Mouse (Mus musculus): ENCODE data around the gene Sorbs1. TPM values are rescaled to one million over a fixed set of nuclear protein-coding genes. Genes with fewer than 3 reads are reported as not detected.

Sorbs1 gene
- polyA plus RNA-seq, 2 experiments = 35.3 to 40.6 TPM

- no peak overlapping the region for H3K4me3 ChIP-seq (replicated peaks; ENCODE audit: low read length)
- no peak for ATAC-seq (ENCODE audit: low FRiP score, low read depth)
- DNase-seq (ENCODE audit: low spot score) = no peak
- H3K27ac ChIP-seq (replicated peaks; ENCODE audit: low read depth, low read length) = no peak overlapping the region
- H3K9me3 ChIP-seq (ENCODE audit: control insufficient read depth, low read length) = no peaks in the 10 kb centered on the region
- no peak for TF ChIP-seq POLR2A (IDR thresholded peaks at IDR 0.05; ENCODE audit: borderline replicate concordance, extremely low read depth, insufficient read depth, insufficient read length)
- no peak overlapping the region for H3K9ac ChIP-seq (ENCODE audit: low read depth, low read length, severe bottlenecking)
- no peak overlapping the region for H3K4me2 ChIP-seq (replicated peaks; ENCODE audit: low read depth, low read length, severe bottlenecking)
- peaks cover 14% of the 10 kb centered on the region; the same call in 1 of the 2 replicates for H3K36me3 ChIP-seq (ENCODE audit: control insufficient read depth, insufficient read depth, low read length)
- H3K4me1 ChIP-seq (ENCODE audit: control insufficient read depth, insufficient read depth, low read length) = peaks cover 8% of the 10 kb centered on the region
- 93% methylated on average over 5 of the region's 5 CpGs for WGBS
- H3K27me3 ChIP-seq (ENCODE audit: control insufficient read depth, insufficient read depth, low read length) = no peaks in the 10 kb centered on the region
Measured at GRCm38 (mm10) chr19:40363447-40363846, 150.1 kb downstream of the Sorbs1 start.

- WGBS = 74% methylated on average over 11 of the region's 12 CpGs
- Histone ChIP-seq H3K27ac (replicated peaks; ENCODE audit: low read depth, low read length) (no peak overlapping the region), H3K4me2 (replicated peaks; ENCODE audit: low read depth, low read length, severe bottlenecking) (no peak overlapping the region), H3K4me1 (ENCODE audit: control insufficient read depth, insufficient read depth, low read length) (peaks cover 8% of the 10 kb centered on the region), H3K36me3 (ENCODE audit: control insufficient read depth, insufficient read depth, low read length) (peaks cover 14% of the 10 kb centered on the region; the same call in 1 of the 2 replicates), H3K4me3 (replicated peaks; ENCODE audit: low read length) (no peak overlapping the region), H3K27me3 (ENCODE audit: control insufficient read depth, insufficient read depth, low read length) (no peaks in the 10 kb centered on the region), H3K9ac (ENCODE audit: low read depth, low read length, severe bottlenecking) (no peak overlapping the region), H3K9me3 (ENCODE audit: control insufficient read depth, low read length) (no peaks in the 10 kb centered on the region)
- DNase-seq (ENCODE audit: low spot score) (no peak), ATAC-seq (ENCODE audit: low FRiP score, low read depth) (no peak)
- no peak for TF ChIP-seq POLR2A (IDR thresholded peaks at IDR 0.05; ENCODE audit: borderline replicate concordance, extremely low read depth, insufficient read depth, insufficient read length)
Measured at GRCm38 (mm10) chr19:40362203-40362865, 151.2 kb downstream of the Sorbs1 start.

GRCm38 (mm10) chr19:40359712-40360394, 153.7 kb downstream of the Sorbs1 start:
- H3K36me3 ChIP-seq (ENCODE audit: control insufficient read depth, insufficient read depth, low read length) = peaks cover 17% of the 10 kb centered on the region; the same call in 1 of the 2 replicates
- ATAC-seq (ENCODE audit: low FRiP score, low read depth) = no peak
- no peaks in the 10 kb centered on the region for H3K9me3 ChIP-seq (ENCODE audit: control insufficient read depth, low read length)
- H3K4me3 ChIP-seq (replicated peaks; ENCODE audit: low read length) = no peak overlapping the region
- 63% methylated on average over 5 of the region's 5 CpGs for WGBS
- H3K27ac ChIP-seq (replicated peaks; ENCODE audit: low read depth, low read length) = no peak overlapping the region
- no peak for TF ChIP-seq POLR2A (IDR thresholded peaks at IDR 0.05; ENCODE audit: borderline replicate concordance, extremely low read depth, insufficient read depth, insufficient read length)
- no peak overlapping the region for H3K9ac ChIP-seq (ENCODE audit: low read depth, low read length, severe bottlenecking)
- no peak overlapping the region for H3K4me2 ChIP-seq (replicated peaks; ENCODE audit: low read depth, low read length, severe bottlenecking)
- H3K27me3 ChIP-seq (ENCODE audit: control insufficient read depth, insufficient read depth, low read length) = no peaks in the 10 kb centered on the region
- no peak for DNase-seq (ENCODE audit: low spot score)
- no peaks in the 10 kb centered on the region for H3K4me1 ChIP-seq (ENCODE audit: control insufficient read depth, insufficient read depth, low read length)

GRCm38 (mm10) chr19:40356536-40357522, 156.8 kb downstream of the Sorbs1 start:
- DNase-seq (ENCODE audit: low spot score) (no peak), ATAC-seq (ENCODE audit: low FRiP score, low read depth) (no peak)
- H3K4me1 ChIP-seq (ENCODE audit: control insufficient read depth, insufficient read depth, low read length) = no peaks in the 10 kb centered on the region
- no peak for TF ChIP-seq POLR2A (IDR thresholded peaks at IDR 0.05; ENCODE audit: borderline replicate concordance, extremely low read depth, insufficient read depth, insufficient read length)
- H3K27me3 ChIP-seq (ENCODE audit: control insufficient read depth, insufficient read depth, low read length) = no peaks in the 10 kb centered on the region
- H3K4me2 ChIP-seq (replicated peaks; ENCODE audit: low read depth, low read length, severe bottlenecking) = no peak overlapping the region
- no peak overlapping the region for H3K27ac ChIP-seq (replicated peaks; ENCODE audit: low read depth, low read length)
- WGBS = 82% methylated on average over 15 of the region's 15 CpGs
- H3K9me3 ChIP-seq (ENCODE audit: control insufficient read depth, low read length) = no peaks in the 10 kb centered on the region
- no peak overlapping the region for H3K4me3 ChIP-seq (replicated peaks; ENCODE audit: low read length)
- H3K9ac ChIP-seq (ENCODE audit: low read depth, low read length, severe bottlenecking) = no peak overlapping the region
- 0 out of 2 replicates have a peak, but pooled peaks cover 7% of the 10 kb centered on the region for H3K36me3 ChIP-seq (ENCODE audit: control insufficient read depth, insufficient read depth, low read length)

- Histone ChIP-seq H3K9ac (ENCODE audit: low read depth, low read length, severe bottlenecking) (no peak overlapping the region), H3K4me3 (replicated peaks; ENCODE audit: low read length) (no peak overlapping the region), H3K27ac (replicated peaks; ENCODE audit: low read depth, low read length) (no peak overlapping the region), H3K4me1 (ENCODE audit: control insufficient read depth, insufficient read depth, low read length) (no peaks in the 10 kb centered on the region), H3K27me3 (ENCODE audit: control insufficient read depth, insufficient read depth, low read length) (no peaks in the 10 kb centered on the region), H3K4me2 (replicated peaks; ENCODE audit: low read depth, low read length, severe bottlenecking) (no peak overlapping the region), H3K9me3 (ENCODE audit: control insufficient read depth, low read length) (no peaks in the 10 kb centered on the region), H3K36me3 (ENCODE audit: control insufficient read depth, insufficient read depth, low read length) (peaks cover 13% of the 10 kb centered on the region; the same call in 1 of the 2 replicates)
- ATAC-seq (ENCODE audit: low FRiP score, low read depth) (no peak), DNase-seq (ENCODE audit: low spot score) (no peak)
- no peak for TF ChIP-seq POLR2A (IDR thresholded peaks at IDR 0.05; ENCODE audit: borderline replicate concordance, extremely low read depth, insufficient read depth, insufficient read length)
- 89% methylated on average over 3 of the region's 3 CpGs for WGBS
Measured at GRCm38 (mm10) chr19:40355075-40355474, 158.5 kb downstream of the Sorbs1 start.
